Mouse (Mus musculus): ENCODE measurements at regions not wholly inside any gene's neighbourhood (a gene's known extent, or its start where the extent isn't known, plus 50 kb on each side); places are given as distances from the start of the nearest gene placed in this dataset.

GRCm38 (mm10) chr2:3941496-3941895 is 76.0 kb upstream of the Frmd4a start:
- no peak for DNase-seq (ENCODE audit: low spot score)

- DNase-seq (ENCODE audit: low spot score) = no peak
Observed at GRCm38 (mm10) chr2:3947432-3947831, 70.1 kb upstream of the Frmd4a start.

- DNase-seq (ENCODE audit: low spot score) = no peak
Observed at GRCm38 (mm10) chr2:3948331-3948730, 69.2 kb upstream of the Frmd4a start.

- no peak for DNase-seq (ENCODE audit: low spot score)
Observed at GRCm38 (mm10) chr2:3957491-3957890, 60.0 kb upstream of the Frmd4a start.

GRCm38 (mm10) chr2:3958065-3958641 is 59.4 kb upstream of the Frmd4a start:
- DNase-seq (ENCODE audit: low spot score) = peak; percentile 38

- DNase-seq (ENCODE audit: low spot score) = no peak
Observed at GRCm38 (mm10) chr2:3958711-3959110, 58.8 kb upstream of the Frmd4a start.

- no peak for DNase-seq (ENCODE audit: low spot score)
Observed at GRCm38 (mm10) chr2:3959181-3959580, 58.3 kb upstream of the Frmd4a start.

GRCm38 (mm10) chr2:3960213-3960612 is 57.3 kb upstream of the Frmd4a start:
- no peak for DNase-seq (ENCODE audit: low spot score)

- no peak for DNase-seq (ENCODE audit: low spot score)
Observed at GRCm38 (mm10) chr2:3964351-3964750, 53.2 kb upstream of the Frmd4a start.

Data from urinary bladder, postnatal 14 days (tissue).